Mouse (Mus musculus) heart, embryonic 11.5 days (tissue): ENCODE measurements around the gene Mmrn2. TPM values are rescaled to one million over a fixed set of nuclear protein-coding genes. Genes with fewer than 3 reads are reported as not detected.
A peak's percentile ranks its signal among the peaks of the same experiment; 100 is the strongest.

Source experiments
- ATAC-seq: fragments of 200-750 bp; cut with Nextera tagmentation; replicated peaks from 2 replicates; pipeline ENCODE4 v1.8.0; 2017; ENCODE audit warnings: moderate library complexity; ENCODE audit not compliant: insufficient number of reproducible peaks, low FRiP score, low TSS enrichment
- H3K27ac ChIP-seq: fragments of 300-500 bp; sonication (generic); 2 replicates; pipeline ENCODE4 v1.5.1; 2014; ENCODE audit warnings: mild to moderate bottlenecking, low read depth, low read length
- H3K27me3 ChIP-seq: fragments of 300-500 bp; sonication (generic); 2 replicates; pipeline ENCODE4 v1.6.1; 2014; ENCODE audit warnings: mild to moderate bottlenecking, low read length, mixed read lengths; ENCODE audit not compliant: control insufficient read depth, insufficient read depth
- H3K36me3 ChIP-seq: fragments of 300-500 bp; sonication (generic); 2 replicates; pipeline ENCODE4 v1.6.1; 2014; ENCODE audit warnings: mild to moderate bottlenecking, low read length, moderate library complexity, mixed read lengths; ENCODE audit not compliant: control insufficient read depth, insufficient read depth
- H3K4me1 ChIP-seq: fragments of 300-500 bp; sonication (generic); 2 replicates; pipeline ENCODE4 v1.6.1; 2014; ENCODE audit warnings: low read length; ENCODE audit not compliant: control insufficient read depth, insufficient read depth
- H3K4me2 ChIP-seq: fragments of 300-500 bp; sonication (generic); 2 replicates; pipeline ENCODE4 v1.6.1; 2014; ENCODE audit warnings: mild to moderate bottlenecking, moderate library complexity
- H3K4me3 ChIP-seq: fragments of 300-500 bp; sonication (generic); 2 replicates; pipeline ENCODE4 v1.5.1; 2014; ENCODE audit warnings: low read depth, low read length
- H3K9ac ChIP-seq: fragments of 300-500 bp; sonication (generic); 2 replicates; pipeline ENCODE4 v1.6.1; 2014; ENCODE audit warnings: mild to moderate bottlenecking, low read depth, low read length, moderate library complexity
- H3K9me3 ChIP-seq: fragments of 300-500 bp; sonication (generic); replicated peaks from 2 replicates; pipeline ENCODE4 v1.6.1; 2016; ENCODE audit warnings: low read length; ENCODE audit not compliant: control insufficient read depth
- WGBS: fragments of 180-500 bp; shearing (Covaris S2); extraction: QIAGEN DNeasy Blood & Tissue Kit; methylation state at CpG from one replicate; pipeline ENCODE4 v1.1.7; 2014; ENCODE audit not compliant: insufficient replicate concordance; 5-methylcytosine and 5-hydroxymethylcytosine counted together
- polyA plus RNA-seq: library from polyadenylated mRNA; unstranded; fragments of >200 nt; fragmentation: Nextera tagmentation; extraction: Ambion mirVana; gene quantifications from 2 replicates; pipeline ENCODE4 v1.2.1, GENCODE M21; 2014

The Mmrn2 gene
- 15.8 and 23.1 TPM in 2 replicates for polyA plus RNA-seq

DNA sequence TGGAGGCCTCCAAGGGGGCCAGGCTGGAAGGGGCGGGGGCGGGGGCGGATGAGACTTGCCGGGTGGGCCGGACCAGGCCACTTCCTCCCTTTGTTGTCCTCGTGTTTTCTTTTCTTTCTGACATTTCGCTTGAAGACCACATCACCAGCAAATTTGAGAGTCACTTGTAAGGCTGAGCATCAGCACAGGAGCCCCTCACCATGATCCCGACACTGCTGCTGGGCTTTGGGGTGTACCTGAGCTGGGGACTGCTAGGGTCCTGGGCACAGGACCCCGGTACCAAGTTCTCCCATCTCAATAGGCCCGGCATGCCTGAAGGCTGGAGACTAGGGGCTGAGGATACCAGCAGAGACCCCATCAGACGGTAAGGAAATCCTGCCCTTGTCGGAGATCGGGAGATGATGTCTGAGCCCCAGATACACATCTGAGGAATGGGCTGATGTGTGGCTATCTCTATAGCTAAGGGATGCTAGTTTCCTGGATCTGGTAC lies at the start of gene Mmrn2:
TSS of gene Mmrn2 (plus strand) at position 51 of the 490 bp plus-strand sequence.
- 60% methylated on average over 13 of the region's 13 CpGs for WGBS
- H3K4me1 ChIP-seq, result peaks cover 24% of the 10 kb centered on the region
- no peaks in the 10 kb centered on the region for H3K27me3 ChIP-seq
- peak within 1 kb of the TSS; percentile 41 for H3K4me3 ChIP-seq
- H3K36me3 ChIP-seq, result no peaks in the 10 kb centered on the region
- H3K9me3 ChIP-seq, result no peaks in the 10 kb centered on the region
- H3K4me2 ChIP-seq, result peak within 1 kb of the TSS; percentile 57
- ATAC-seq, result no peak
- H3K9ac ChIP-seq, result peak within 1 kb of the TSS; percentile 67
- peak within 1 kb of the TSS; percentile 50; the same call in 1 of the 2 replicates for H3K27ac ChIP-seq

DNA sequence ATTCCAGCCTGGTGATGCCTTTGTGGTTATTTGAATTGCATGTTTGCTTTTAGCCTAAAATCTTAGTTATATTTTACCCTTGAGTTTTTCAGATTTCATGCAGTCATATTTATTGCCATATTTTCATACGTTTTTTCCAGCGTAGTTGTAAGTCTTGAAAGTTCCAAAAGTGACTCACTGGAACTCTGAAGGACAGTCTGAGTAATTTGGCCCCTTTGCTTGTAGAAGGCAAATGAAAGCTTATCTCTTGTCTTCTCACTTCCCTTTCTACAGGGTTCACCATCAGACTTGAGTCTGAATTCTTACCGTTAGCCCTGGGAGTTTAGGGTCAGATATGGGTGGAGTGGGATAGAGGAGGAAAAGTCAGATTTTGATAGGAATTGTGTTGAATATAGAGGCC lies 48.7 kb upstream of the Mmrn2 start:
- ATAC-seq, result no peak
- no peak overlapping the region for H3K4me2 ChIP-seq
- 73% methylated on average over 3 of the region's 3 CpGs for WGBS
- H3K27ac ChIP-seq, result no peak overlapping the region
- H3K4me1 ChIP-seq, result no peaks in the 10 kb centered on the region
- no peak overlapping the region for H3K4me3 ChIP-seq
- no peaks in the 10 kb centered on the region for H3K27me3 ChIP-seq
- peaks cover 10% of the 10 kb centered on the region for H3K36me3 ChIP-seq
- no peaks in the 10 kb centered on the region for H3K9me3 ChIP-seq
- no peak overlapping the region for H3K9ac ChIP-seq

GRCm38 (mm10) chr14:34327618-34328017 lies 47.6 kb upstream of the Mmrn2 start:
- 77% methylated on average over 1 of the region's 1 CpGs for WGBS
- H3K36me3 ChIP-seq, result peaks cover 8% of the 10 kb centered on the region
- no peak overlapping the region for H3K9ac ChIP-seq
- no peaks in the 10 kb centered on the region for H3K27me3 ChIP-seq
- H3K4me3 ChIP-seq, result no peak overlapping the region
- no peak for ATAC-seq
- H3K4me1 ChIP-seq, result no peaks in the 10 kb centered on the region
- H3K27ac ChIP-seq, result no peak overlapping the region
- no peaks in the 10 kb centered on the region for H3K9me3 ChIP-seq
- no peak overlapping the region for H3K4me2 ChIP-seq

GRCm38 (mm10) chr14:34330657-34331158 lies 44.6 kb upstream of the Mmrn2 start:
- no peaks in the 10 kb centered on the region for H3K4me1 ChIP-seq
- peaks cover 18% of the 10 kb centered on the region for H3K36me3 ChIP-seq
- no peak overlapping the region for H3K4me3 ChIP-seq
- no peak overlapping the region for H3K4me2 ChIP-seq
- no peak for ATAC-seq
- no peaks in the 10 kb centered on the region for H3K9me3 ChIP-seq
- 87% methylated on average over 9 of the region's 9 CpGs for WGBS
- no peak overlapping the region for H3K27ac ChIP-seq
- H3K27me3 ChIP-seq, result no peaks in the 10 kb centered on the region
- H3K9ac ChIP-seq, result no peak overlapping the region

- Histone ChIP-seq H3K36me3 (peaks cover 22% of the 10 kb centered on the region), H3K9me3 (no peaks in the 10 kb centered on the region), H3K4me3 (no peak overlapping the region), H3K27me3 (no peaks in the 10 kb centered on the region), H3K9ac (no peak overlapping the region), H3K4me2 (no peak overlapping the region), H3K4me1 (no peaks in the 10 kb centered on the region), H3K27ac (no peak overlapping the region)
- 83% methylated on average over 3 of the region's 3 CpGs for WGBS
- no peak for ATAC-seq
Measured at GRCm38 (mm10) chr14:34331886-34332285, 43.4 kb upstream of the Mmrn2 start.

DNA sequence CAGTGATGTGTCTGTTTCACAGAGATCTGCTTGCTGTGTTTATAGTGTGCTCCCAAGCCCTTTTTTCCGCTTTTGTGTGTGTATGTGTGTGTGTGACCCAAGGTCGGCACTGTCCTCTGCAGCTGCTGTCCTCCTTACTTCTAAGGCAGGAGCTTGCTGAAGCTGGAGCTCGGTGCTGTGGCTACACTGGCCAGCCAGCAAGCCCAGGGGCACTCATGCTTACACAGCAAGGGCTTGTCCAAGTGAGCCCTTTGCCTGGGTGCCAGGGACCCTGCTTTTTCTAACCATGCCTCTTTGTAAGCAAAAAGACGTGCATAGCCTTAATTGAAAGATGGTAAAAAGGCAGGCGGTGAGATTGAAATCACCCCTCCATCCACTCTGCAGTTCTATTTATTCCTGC lies 42.8 kb upstream of the Mmrn2 start:
- Histone ChIP-seq H3K9me3 (no peaks in the 10 kb centered on the region), H3K9ac (no peak overlapping the region), H3K4me1 (no peaks in the 10 kb centered on the region), H3K27ac (no peak overlapping the region), H3K27me3 (no peaks in the 10 kb centered on the region), H3K36me3 (peaks cover 24% of the 10 kb centered on the region), H3K4me2 (no peak overlapping the region), H3K4me3 (no peak overlapping the region)
- no peak for ATAC-seq
- WGBS, result 79% methylated on average over 5 of the region's 5 CpGs

- H3K9ac ChIP-seq, result no peak overlapping the region
- H3K9me3 ChIP-seq, result no peaks in the 10 kb centered on the region
- no peak overlapping the region for H3K4me3 ChIP-seq
- peaks cover 24% of the 10 kb centered on the region for H3K36me3 ChIP-seq
- H3K4me2 ChIP-seq, result no peak overlapping the region
- no peaks in the 10 kb centered on the region for H3K4me1 ChIP-seq
- WGBS, result 92% methylated on average over 1 of the region's 1 CpGs
- no peaks in the 10 kb centered on the region for H3K27me3 ChIP-seq
- ATAC-seq, result no peak
- no peak overlapping the region for H3K27ac ChIP-seq
Measured at GRCm38 (mm10) chr14:34339446-34339845, 35.8 kb upstream of the Mmrn2 start.

- Histone ChIP-seq H3K4me3 (no peak overlapping the region), H3K36me3 (peaks cover 13% of the 10 kb centered on the region), H3K4me2 (no peak overlapping the region), H3K9ac (no peak overlapping the region), H3K4me1 (no peaks in the 10 kb centered on the region), H3K27ac (no peak overlapping the region), H3K9me3 (no peaks in the 10 kb centered on the region), H3K27me3 (no peaks in the 10 kb centered on the region)
- WGBS, result 83% methylated on average over 4 of the region's 4 CpGs
- ATAC-seq, result no peak
Measured at GRCm38 (mm10) chr14:34341993-34342392, 33.3 kb upstream of the Mmrn2 start.

- 84% methylated on average over 4 of the region's 4 CpGs for WGBS
- H3K27ac ChIP-seq, result no peak overlapping the region
- H3K4me1 ChIP-seq, result no peaks in the 10 kb centered on the region
- H3K9me3 ChIP-seq, result no peaks in the 10 kb centered on the region
- H3K36me3 ChIP-seq, result peaks cover 4% of the 10 kb centered on the region
- H3K9ac ChIP-seq, result no peak overlapping the region
- H3K4me2 ChIP-seq, result no peak overlapping the region
- no peak for ATAC-seq
- no peaks in the 10 kb centered on the region for H3K27me3 ChIP-seq
- no peak overlapping the region for H3K4me3 ChIP-seq
Measured at GRCm38 (mm10) chr14:34343078-34343477, 32.2 kb upstream of the Mmrn2 start.
